Mouse (Mus musculus) forebrain, embryonic 15.5 days (tissue): ENCODE data around the gene Ccnj. TPM values are rescaled to one million over a fixed set of nuclear protein-coding genes. Genes with fewer than 3 reads are reported as not detected.

Source experiments
- ATAC-seq: fragments of 200-750 bp; cut with Nextera tagmentation; replicated peaks from 2 replicates; pipeline ENCODE4 v1.8.0; 2017; ENCODE audit warnings: mild to moderate bottlenecking, moderate TSS enrichment, moderate library complexity
- H3K27ac ChIP-seq: fragments of 300-500 bp; sonication (generic); replicated peaks from 2 replicates; pipeline ENCODE4 v1.5.1; 2015; ENCODE audit warnings: mild to moderate bottlenecking, inconsistent platforms
- H3K27me3 ChIP-seq: fragments of 300-500 bp; sonication (generic); 2 replicates; pipeline ENCODE4 v1.6.1; 2015; ENCODE audit warnings: inconsistent platforms
- H3K36me3 ChIP-seq: fragments of 300-500 bp; sonication (generic); 2 replicates; pipeline ENCODE4 v1.6.1; 2015; ENCODE audit warnings: mild to moderate bottlenecking, inconsistent platforms
- H3K4me1 ChIP-seq: fragments of 300-500 bp; sonication (generic); 2 replicates; pipeline ENCODE4 v1.6.1; 2015; ENCODE audit warnings: inconsistent platforms
- H3K4me2 ChIP-seq: fragments of 300-500 bp; sonication (generic); replicated peaks from 2 replicates; pipeline ENCODE4 v1.6.1; 2015; ENCODE audit warnings: mild to moderate bottlenecking, inconsistent platforms
- H3K4me3 ChIP-seq: fragments of 300-500 bp; sonication (generic); 2 replicates; pipeline ENCODE4 v1.5.1; 2015; ENCODE audit warnings: mild to moderate bottlenecking, inconsistent platforms
- H3K9ac ChIP-seq: fragments of 300-500 bp; sonication (generic); replicated peaks from 2 replicates; pipeline ENCODE4 v1.6.1; 2015; ENCODE audit warnings: mild to moderate bottlenecking, inconsistent platforms
- H3K9me3 ChIP-seq: fragments of 300-500 bp; sonication (generic); 2 replicates; pipeline ENCODE4 v1.6.1; 2016; ENCODE audit warnings: inconsistent platforms
- WGBS: fragments of 180-500 bp; shearing (Covaris S2); methylation state at CpG from one replicate; pipeline ENCODE4 v1.1.7; 2015; ENCODE audit warnings: mixed read lengths; 5-methylcytosine and 5-hydroxymethylcytosine counted together
- polyA plus RNA-seq: library from polyadenylated mRNA; unstranded; fragments of >200 nt; fragmentation: Nextera tagmentation; extraction: Ambion mirVana; gene quantifications from 2 replicates; pipeline ENCODE4 v1.2.1, GENCODE M21; 2015

Ccnj gene
- polyA plus RNA-seq = 23.0 and 23.3 TPM in 2 replicates

- H3K4me2 ChIP-seq = peak within 1 kb of the TSS; percentile 71
- peaks cover 46% of the 10 kb centered on the region for H3K4me1 ChIP-seq
- peak within 1 kb of the TSS; percentile 97 for H3K27ac ChIP-seq
- H3K27me3 ChIP-seq = no peaks in the 10 kb centered on the region
- H3K36me3 ChIP-seq = no peaks in the 10 kb centered on the region; the same call in 1 of the 2 replicates
- WGBS = under 1% methylated on average over 67 of the region's 71 CpGs
- H3K9me3 ChIP-seq = no peaks in the 10 kb centered on the region
- peak within 1 kb of the TSS; percentile 99 for H3K9ac ChIP-seq
- H3K4me3 ChIP-seq = peak within 1 kb of the TSS; percentile 97
- peak; percentile 99 for ATAC-seq
Measured at GRCm38 (mm10) chr19:40830703-40831415, at the start of gene Ccnj. TSS of gene Ccnj (plus strand) at chr19:40831279.

- Histone ChIP-seq H3K27ac (no peak overlapping the region), H3K4me3 (no peak overlapping the region), H3K9me3 (no peaks in the 10 kb centered on the region), H3K4me1 (no peaks in the 10 kb centered on the region), H3K36me3 (no peaks in the 10 kb centered on the region), H3K27me3 (no peaks in the 10 kb centered on the region), H3K4me2 (no peak overlapping the region), H3K9ac (no peak overlapping the region)
- 74% methylated on average over 15 of the region's 15 CpGs for WGBS
- no peak for ATAC-seq
Measured at GRCm38 (mm10) chr19:40788004-40788714, 42.9 kb upstream of the Ccnj start.

- WGBS = 68% methylated on average over 2 of the region's 2 CpGs
- H3K4me3 ChIP-seq = no peak overlapping the region
- no peaks in the 10 kb centered on the region for H3K4me1 ChIP-seq
- no peaks in the 10 kb centered on the region for H3K27me3 ChIP-seq
- ATAC-seq = no peak
- H3K9me3 ChIP-seq = no peaks in the 10 kb centered on the region
- H3K9ac ChIP-seq = no peak overlapping the region
- no peak overlapping the region for H3K27ac ChIP-seq
- no peaks in the 10 kb centered on the region for H3K36me3 ChIP-seq
- H3K4me2 ChIP-seq = no peak overlapping the region
Measured at GRCm38 (mm10) chr19:40788715-40789084, 42.4 kb upstream of the Ccnj start.

GRCm38 (mm10) chr19:40805176-40805737, 25.8 kb upstream of the Ccnj start:
- no peaks in the 10 kb centered on the region for H3K9me3 ChIP-seq
- no peaks in the 10 kb centered on the region for H3K27me3 ChIP-seq
- no peak overlapping the region for H3K9ac ChIP-seq
- H3K36me3 ChIP-seq = no peaks in the 10 kb centered on the region
- whole genome bisulfite sequencing = 26% methylated on average over 7 of the region's 7 CpGs
- H3K4me2 ChIP-seq = no peak overlapping the region
- no peak overlapping the region for H3K27ac ChIP-seq
- H3K4me1 ChIP-seq = no peaks in the 10 kb centered on the region
- H3K4me3 ChIP-seq = no peak overlapping the region
- ATAC-seq = no peak

GRCm38 (mm10) chr19:40809858-40810257, 21.2 kb upstream of the Ccnj start:
- no peak overlapping the region for H3K4me2 ChIP-seq
- 58% methylated on average over 7 of the region's 7 CpGs for WGBS
- no peaks in the 10 kb centered on the region for H3K36me3 ChIP-seq
- no peak overlapping the region for H3K27ac ChIP-seq
- no peaks in the 10 kb centered on the region for H3K9me3 ChIP-seq
- H3K27me3 ChIP-seq = no peaks in the 10 kb centered on the region
- no peaks in the 10 kb centered on the region for H3K4me1 ChIP-seq
- ATAC-seq = no peak
- no peak overlapping the region for H3K9ac ChIP-seq
- no peak overlapping the region for H3K4me3 ChIP-seq

- ATAC-seq = no peak
- Histone ChIP-seq H3K27ac (no peak overlapping the region), H3K36me3 (no peaks in the 10 kb centered on the region), H3K4me1 (no peaks in the 10 kb centered on the region), H3K27me3 (no peaks in the 10 kb centered on the region), H3K9ac (no peak overlapping the region), H3K4me2 (no peak overlapping the region), H3K4me3 (no peak overlapping the region), H3K9me3 (no peaks in the 10 kb centered on the region)
- 76% methylated on average over 4 of the region's 4 CpGs for WGBS
Measured at GRCm38 (mm10) chr19:40811840-40812239, 19.2 kb upstream of the Ccnj start.

GRCm38 (mm10) chr19:40812778-40813177, 18.3 kb upstream of the Ccnj start:
- H3K4me1 ChIP-seq = no peaks in the 10 kb centered on the region
- H3K9ac ChIP-seq = no peak overlapping the region
- no peaks in the 10 kb centered on the region for H3K27me3 ChIP-seq
- H3K27ac ChIP-seq = no peak overlapping the region
- no peak for ATAC-seq
- H3K4me2 ChIP-seq = no peak overlapping the region
- 90% methylated on average over 3 of the region's 3 CpGs for WGBS
- no peaks in the 10 kb centered on the region for H3K36me3 ChIP-seq
- no peaks in the 10 kb centered on the region for H3K9me3 ChIP-seq
- H3K4me3 ChIP-seq = no peak overlapping the region

- Histone ChIP-seq H3K4me3 (no peak overlapping the region), H3K27me3 (no peaks in the 10 kb centered on the region), H3K4me2 (no peak overlapping the region), H3K27ac (no peak overlapping the region), H3K36me3 (no peaks in the 10 kb centered on the region), H3K9ac (no peak overlapping the region), H3K9me3 (no peaks in the 10 kb centered on the region), H3K4me1 (no peaks in the 10 kb centered on the region)
- no peak for ATAC-seq
- 84% methylated on average over 14 of the region's 14 CpGs for WGBS
Measured at GRCm38 (mm10) chr19:40813385-40813784, 17.7 kb upstream of the Ccnj start.

- WGBS = 86% methylated on average over 7 of the region's 7 CpGs
- Histone ChIP-seq H3K27ac (no peak overlapping the region), H3K9ac (no peak overlapping the region), H3K27me3 (no peaks in the 10 kb centered on the region), H3K4me2 (no peak overlapping the region), H3K4me1 (no peaks in the 10 kb centered on the region), H3K36me3 (no peaks in the 10 kb centered on the region), H3K9me3 (no peaks in the 10 kb centered on the region), H3K4me3 (no peak overlapping the region)
- ATAC-seq = no peak
Measured at GRCm38 (mm10) chr19:40815645-40816183, 15.4 kb upstream of the Ccnj start.

GRCm38 (mm10) chr19:40817901-40818532, 13.1 kb upstream of the Ccnj start:
- Histone ChIP-seq H3K4me1 (no peaks in the 10 kb centered on the region), H3K9ac (no peak overlapping the region), H3K4me3 (no peak overlapping the region), H3K36me3 (no peaks in the 10 kb centered on the region), H3K9me3 (no peaks in the 10 kb centered on the region), H3K27ac (no peak overlapping the region), H3K27me3 (no peaks in the 10 kb centered on the region), H3K4me2 (no peak overlapping the region)
- ATAC-seq = no peak
- WGBS = 94% methylated on average over 6 of the region's 6 CpGs

GRCm38 (mm10) chr19:40818764-40819163, 12.3 kb upstream of the Ccnj start:
- Histone ChIP-seq H3K27ac (no peak overlapping the region), H3K36me3 (no peaks in the 10 kb centered on the region), H3K9ac (no peak overlapping the region), H3K9me3 (no peaks in the 10 kb centered on the region), H3K27me3 (no peaks in the 10 kb centered on the region), H3K4me2 (no peak overlapping the region), H3K4me3 (no peak overlapping the region), H3K4me1 (no peaks in the 10 kb centered on the region)
- no peak for ATAC-seq
- 81% methylated on average over 7 of the region's 7 CpGs for WGBS

GRCm38 (mm10) chr19:40821306-40821825, 9.7 kb upstream of the Ccnj start:
- Histone ChIP-seq H3K36me3 (no peaks in the 10 kb centered on the region), H3K4me2 (no peak overlapping the region), H3K27me3 (no peaks in the 10 kb centered on the region), H3K4me1 (no peaks in the 10 kb centered on the region), H3K9me3 (no peaks in the 10 kb centered on the region), H3K9ac (no peak overlapping the region), H3K27ac (no peak overlapping the region), H3K4me3 (no peak overlapping the region)
- WGBS = 79% methylated on average over 4 of the region's 4 CpGs
- no peak for ATAC-seq
